Mouse (Mus musculus) megakaryocyte, embryonic 14.5 days (primary cell): Measurements from ENCODE around the gene Supv3l1.

ENCODE experiments used
- FLI1 ChIP-seq: IDR thresholded peaks from 2 replicates; pipeline ENCODE4 v1.6.1; 2012; ENCODE audit warnings: low read length, inconsistent platforms, mixed read lengths
- GATA1 ChIP-seq: IDR thresholded peaks from 3 replicates; pipeline ENCODE4 v1.6.1; 2012; ENCODE audit warnings: mixed read lengths, low read length, inconsistent platforms, borderline replicate concordance

DNA sequence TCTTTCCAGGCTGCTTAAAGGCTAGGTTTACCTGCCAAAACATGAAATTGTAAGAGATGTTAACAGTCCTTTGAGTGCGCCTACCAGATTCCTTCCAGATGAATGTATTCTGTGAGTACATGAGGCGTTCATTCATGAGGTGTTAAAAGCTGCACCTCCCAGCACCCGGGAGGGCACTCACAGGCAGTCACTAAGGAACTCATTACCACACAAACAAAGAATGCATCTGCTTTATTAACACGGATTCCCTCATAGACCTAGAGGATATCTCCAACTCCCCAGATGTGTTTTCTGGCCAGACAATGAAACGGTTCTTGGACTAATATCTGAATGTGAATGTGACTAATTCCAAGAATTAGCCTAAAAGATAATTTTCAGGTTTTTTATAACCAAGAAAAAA, 21.6 kb upstream of the Supv3l1 start:
- TF ChIP-seq GATA1 (no peak), FLI1 (no peak)
